Mouse (Mus musculus) CH12.LX (cell line): ENCODE measurements around the gene Hist1h4f. TPM values are rescaled to one million over a fixed set of nuclear protein-coding genes. Genes with fewer than 3 reads are reported as not detected.

Experiments used
- DNase-seq: peaks from one replicate; pipeline ENCODE4 v3.0.0-alpha.2; 2013; ENCODE audit errors: extremely low read depth
- H3K27ac ChIP-seq: 2 replicates; pipeline ENCODE4 v1.5.1; 2012; ENCODE audit warnings: low read depth, mild to moderate bottlenecking, control low read depth, moderate library complexity; ENCODE audit not compliant: insufficient read depth
- H3K27me3 ChIP-seq: replicated peaks from 2 replicates; pipeline ENCODE3; 2012; ENCODE audit warnings: inconsistent platforms
- H3K36me3 ChIP-seq, 2 experiments: replicated peaks in 1 of 2; 2 replicates each; pipeline versions ENCODE3 to v1.6.1; 2012; ENCODE audit warnings: inconsistent platforms in 1 of 2, low read length in 1 of 2, mild to moderate bottlenecking in 1 of 2, mixed read lengths in 1 of 2, moderate library complexity in 1 of 2; ENCODE audit not compliant: control insufficient read depth in 1 of 2, insufficient read depth in 1 of 2
- H3K4me1 ChIP-seq, 2 experiments: 2 replicates each; pipeline ENCODE4 v1.6.1; 2012; ENCODE audit warnings: inconsistent platforms in 1 of 2, moderate library complexity in 1 of 2; ENCODE audit not compliant: insufficient read depth in 2 of 2, control insufficient read depth in 1 of 2
- H3K4me2 ChIP-seq: 2 replicates; pipeline ENCODE4 v1.6.1; 2012; ENCODE audit warnings: low read depth, mild to moderate bottlenecking, control low read depth; ENCODE audit not compliant: poor library complexity, insufficient read depth, severe bottlenecking
- H3K4me3 ChIP-seq, 3 experiments: fragments of 150-350 bp in 1 of 3; sonication (generic) in 1 of 3; replicated peaks in 1 of 3; 2 replicates each; pipeline versions ENCODE3 to v1.5.1; 2011 to 2012; ENCODE audit warnings: low read depth in 2 of 3, low read length in 2 of 3, mild to moderate bottlenecking in 2 of 3, moderate library complexity in 2 of 3, control low read depth in 1 of 3, improper control_type of control experiment in 1 of 3, inconsistent platforms in 1 of 3, mixed read lengths in 1 of 3; ENCODE audit not compliant: poor library complexity in 1 of 3
- H3K79me2 ChIP-seq: replicated peaks from 2 replicates; pipeline ENCODE4 v1.6.1; 2012; ENCODE audit warnings: mild to moderate bottlenecking, moderate library complexity; ENCODE audit not compliant: control insufficient read depth, poor library complexity, insufficient read depth, severe bottlenecking; ENCODE audit errors: extremely low read depth
- H3K9ac ChIP-seq: 2 replicates; pipeline ENCODE4 v1.6.1; 2012; ENCODE audit warnings: low read depth, mild to moderate bottlenecking, control low read depth, moderate library complexity; ENCODE audit not compliant: insufficient read depth
- H3K9me3 ChIP-seq: replicated peaks from 2 replicates; pipeline ENCODE3; 2012; ENCODE audit warnings: low read length, inconsistent platforms, mixed read lengths
- BHLHE40 ChIP-seq: IDR thresholded peaks from 2 replicates; pipeline ENCODE4 v1.6.1; 2011; ENCODE audit warnings: mild to moderate bottlenecking, low read depth, low read length, improper control_type of control experiment
- CHD1 ChIP-seq: IDR thresholded peaks from 2 replicates; pipeline ENCODE4 v1.6.1; 2012; ENCODE audit warnings: low read depth, low read length, improper control_type of control experiment, inconsistent platforms
- CHD2 ChIP-seq: IDR thresholded peaks from 2 replicates; pipeline ENCODE4 v1.6.1; 2011; ENCODE audit warnings: low read length, improper control_type of control experiment
- CTCF ChIP-seq, 2 experiments: IDR thresholded peaks in 1 of 2; conservative IDR thresholded peaks in 1 of 2; 2 replicates each; pipeline ENCODE4 v1.5.1; 2011 to 2012; ENCODE audit warnings: low read depth in 2 of 2, low read length in 2 of 2, improper control_type of control experiment in 1 of 2, inconsistent platforms in 1 of 2, mild to moderate bottlenecking in 1 of 2, moderate library complexity in 1 of 2
- E2F4 ChIP-seq: IDR thresholded peaks from 2 replicates; pipeline ENCODE4 v1.6.1; 2011; ENCODE audit warnings: low read depth, low read length, improper control_type of control experiment; ENCODE audit not compliant: insufficient replicate concordance
- EP300 ChIP-seq: IDR thresholded peaks from 2 replicates; pipeline ENCODE4 v1.6.1; 2011; ENCODE audit warnings: low read length, improper control_type of control experiment
- ETS1 ChIP-seq: conservative IDR thresholded peaks from 2 replicates; pipeline ENCODE4 v1.6.1; 2012; ENCODE audit warnings: low read depth, mild to moderate bottlenecking, inconsistent platforms, low read length, improper control_type of control experiment, moderate library complexity
- HCFC1 ChIP-seq: IDR thresholded peaks from 2 replicates; pipeline ENCODE4 v1.6.1; 2012; ENCODE audit warnings: low read depth, mild to moderate bottlenecking, inconsistent platforms, low read length, improper control_type of control experiment
- IRF4 ChIP-seq: IDR thresholded peaks from 2 replicates; pipeline ENCODE4 v1.6.1; 2014; ENCODE audit warnings: low read depth, mild to moderate bottlenecking, inconsistent platforms, low read length, improper control_type of control experiment
- JUN ChIP-seq: IDR thresholded peaks from 2 replicates; pipeline ENCODE4 v1.6.1; 2011; ENCODE audit warnings: low read depth, mild to moderate bottlenecking, low read length, improper control_type of control experiment, moderate library complexity; ENCODE audit not compliant: insufficient read depth
- KAT2A ChIP-seq: IDR thresholded peaks from 2 replicates; pipeline ENCODE4 v1.6.1; 2012; ENCODE audit warnings: low read length, improper control_type of control experiment, inconsistent platforms; ENCODE audit not compliant: insufficient replicate concordance
- MAFK ChIP-seq: IDR thresholded peaks from 2 replicates; pipeline ENCODE4 v1.6.1; 2011; ENCODE audit warnings: low read length, improper control_type of control experiment; ENCODE audit not compliant: insufficient replicate concordance
- MAX ChIP-seq: IDR thresholded peaks from 2 replicates; pipeline ENCODE4 v1.6.1; 2011; ENCODE audit warnings: low read length, improper control_type of control experiment
- MEF2A ChIP-seq: IDR thresholded peaks from 2 replicates; pipeline ENCODE4 v1.6.1; 2014; ENCODE audit warnings: low read depth, mild to moderate bottlenecking, inconsistent platforms, low read length, improper control_type of control experiment, borderline replicate concordance
- MXI1 ChIP-seq: IDR thresholded peaks from 2 replicates; pipeline ENCODE4 v1.6.1; 2011; ENCODE audit warnings: mild to moderate bottlenecking, low read depth, low read length, improper control_type of control experiment
- MYC ChIP-seq: IDR thresholded peaks from 2 replicates; pipeline ENCODE4 v1.6.1; 2011; ENCODE audit warnings: low read depth, mild to moderate bottlenecking, improper control_type of control experiment, low read length
- NELFE ChIP-seq: IDR thresholded peaks from 2 replicates; pipeline ENCODE4 v1.6.1; 2011; ENCODE audit warnings: low read depth, low read length, improper control_type of control experiment
- NRF1 ChIP-seq: IDR thresholded peaks from 2 replicates; pipeline ENCODE4 v1.6.1; 2014; ENCODE audit warnings: low read depth, mild to moderate bottlenecking, inconsistent platforms, low read length, improper control_type of control experiment, moderate library complexity
- POLR2A ChIP-seq: IDR thresholded peaks from 2 replicates; pipeline ENCODE4 v1.6.1; 2011; ENCODE audit warnings: low read depth, mild to moderate bottlenecking, improper control_type of control experiment, low read length
- POLR2AphosphoS2 ChIP-seq: IDR thresholded peaks from 2 replicates; pipeline ENCODE4 v1.6.1; 2011; ENCODE audit warnings: low read depth, low read length, improper control_type of control experiment
- RAD21 ChIP-seq: IDR thresholded peaks from 2 replicates; pipeline ENCODE4 v1.6.1; 2011; ENCODE audit warnings: low read depth, mild to moderate bottlenecking, low read length, improper control_type of control experiment, moderate library complexity
- RCOR1 ChIP-seq: conservative IDR thresholded peaks from 2 replicates; pipeline ENCODE4 v1.6.1; 2012; ENCODE audit warnings: low read depth, mild to moderate bottlenecking, inconsistent platforms, low read length, improper control_type of control experiment
- SIN3A ChIP-seq: IDR thresholded peaks from 2 replicates; pipeline ENCODE4 v1.6.1; 2012; ENCODE audit warnings: low read length, improper control_type of control experiment, inconsistent platforms
- SMC3 ChIP-seq: IDR thresholded peaks from 2 replicates; pipeline ENCODE4 v1.6.1; 2011; ENCODE audit warnings: low read depth, low read length, improper control_type of control experiment
- TCF12 ChIP-seq: IDR thresholded peaks from 2 replicates; pipeline ENCODE4 v1.6.1; 2014; ENCODE audit warnings: low read depth, mild to moderate bottlenecking, inconsistent platforms, low read length, improper control_type of control experiment
- UBTF ChIP-seq: IDR thresholded peaks from 2 replicates; pipeline ENCODE4 v1.6.1; 2012; ENCODE audit warnings: low read depth, mild to moderate bottlenecking, inconsistent platforms, low read length, improper control_type of control experiment, moderate library complexity
- USF1 ChIP-seq: IDR thresholded peaks from 2 replicates; pipeline ENCODE4 v1.6.1; 2014; ENCODE audit warnings: low read depth, mild to moderate bottlenecking, inconsistent platforms, low read length, improper control_type of control experiment
- USF2 ChIP-seq: conservative IDR thresholded peaks from 2 replicates; pipeline ENCODE4 v1.6.1; 2011; ENCODE audit warnings: low read depth, low read length, improper control_type of control experiment
- ZKSCAN1 ChIP-seq: IDR thresholded peaks from 2 replicates; pipeline ENCODE4 v1.6.1; 2012; ENCODE audit warnings: low read depth, inconsistent platforms, low read length, improper control_type of control experiment, borderline replicate concordance
- ZNF384 ChIP-seq: IDR thresholded peaks from 2 replicates; pipeline ENCODE4 v1.6.1; 2012; ENCODE audit warnings: low read depth, low read length, improper control_type of control experiment, inconsistent platforms
- dilution Hi-C: fragments of 300-500 bp; cut with MboI; formaldehyde crosslinking; loops from 2 replicates; pipeline ENCODE4 v1.14.3; 2020; ENCODE audit warnings: low sequenced_read_pairs; ENCODE audit not compliant: extremely low pct_unique_long_range_greater_than_20kb, extremely low pct_ligation_motif_present
- in situ Hi-C: fragments of 300-500 bp; cut with MboI; formaldehyde crosslinking; loops from 3 replicates; pipeline ENCODE4 v1.14.3; 2019; ENCODE audit warnings: low sequenced_read_pairs, low pct_ligation_motif_present, low pct_unique_long_range_greater_than_20kb, mixed read lengths
- polyA plus RNA-seq: library from polyadenylated mRNA; unstranded; fragments of >175 nt; gene quantifications from 2 replicates; pipeline ENCODE4 v1.2.1, GENCODE M21; 2012; ENCODE audit warnings: low read depth; ENCODE audit not compliant: insufficient read length
- total RNA-seq, 2 experiments: library from RNA; depleted of rRNA; stranded (reverse); fragments of 300-350 nt in 1 of 2; fragments of >200 nt in 1 of 2; gene quantifications; 2 replicates each; pipeline ENCODE4 v1.2.3; 2012 to 2014

Gene Hist1h4f
- total and polyA plus RNA-seq, 3 experiments, result 9.0 to 4,902 (median 27.1) TPM

DNA sequence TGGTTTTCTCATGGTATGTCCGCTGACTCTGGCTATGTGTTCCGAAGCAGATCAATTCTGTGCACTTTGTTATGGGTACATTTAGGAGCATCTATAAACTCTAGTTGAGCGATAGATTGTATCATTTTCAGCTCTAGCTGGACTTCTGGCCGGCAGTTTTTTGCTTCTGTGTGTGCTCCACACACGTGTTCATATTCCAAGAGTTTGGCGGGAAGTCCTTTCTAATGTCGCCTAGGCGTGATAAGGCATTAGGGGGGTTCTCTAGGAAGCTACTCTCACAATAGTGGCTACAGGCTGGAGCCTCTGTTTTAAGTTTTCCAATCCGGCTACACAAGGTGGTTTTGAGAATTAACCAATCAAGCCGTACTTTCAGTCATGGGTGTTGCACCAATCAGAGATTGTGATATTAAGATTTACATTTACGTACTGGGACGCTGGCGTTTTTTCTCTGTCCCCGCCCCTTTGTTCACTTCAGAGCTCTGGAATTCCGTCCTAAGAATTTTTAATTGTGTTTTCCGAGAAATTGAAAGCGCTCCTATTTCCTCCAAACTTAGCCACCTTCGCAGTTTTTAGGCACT, 4.5 kb upstream of the Hist1h4f start (continued):
- TF ChIP-seq CHD2 (peak; percentile 90; the same call in 1 of the 2 replicates), CHD1 (peak; percentile 97; the same call in 1 of the 2 replicates), SMC3 (0 out of 2 replicates have a peak, but pooled peaks have one; percentile 15), UBTF (no peak), E2F4 (0 out of 2 replicates have a peak, but pooled peaks have one; percentile 31), TCF12 (no peak; the same call in 1 of the 2 replicates), ZNF384 (peak; percentile 82), HCFC1 (peak; percentile 53), MAFK (0 out of 2 replicates have a peak, but pooled peaks have one; percentile 49), MEF2A (peak; percentile 48; the same call in 1 of the 2 replicates), CTCF (conservative IDR thresholded peaks at IDR 0.05 in 1 of 2, IDR thresholded peaks at IDR 0.05 in 1 of 2; ENCODE audit: low read depth in 2 of 2, low read length in 2 of 2) (no peak), USF1 (no peak), EP300 (no peak), RCOR1 (peak; percentile 77; the same call in 1 of the 2 replicates), NELFE (peak; percentile 91), MYC (peak; percentile 74), IRF4 (0 out of 2 replicates have a peak, but pooled peaks have one; percentile 1), MAX (peak; percentile 80), RAD21 (no peak), ETS1 (no peak), BHLHE40 (peak; percentile 64; the same call in 1 of the 2 replicates)

DNA sequence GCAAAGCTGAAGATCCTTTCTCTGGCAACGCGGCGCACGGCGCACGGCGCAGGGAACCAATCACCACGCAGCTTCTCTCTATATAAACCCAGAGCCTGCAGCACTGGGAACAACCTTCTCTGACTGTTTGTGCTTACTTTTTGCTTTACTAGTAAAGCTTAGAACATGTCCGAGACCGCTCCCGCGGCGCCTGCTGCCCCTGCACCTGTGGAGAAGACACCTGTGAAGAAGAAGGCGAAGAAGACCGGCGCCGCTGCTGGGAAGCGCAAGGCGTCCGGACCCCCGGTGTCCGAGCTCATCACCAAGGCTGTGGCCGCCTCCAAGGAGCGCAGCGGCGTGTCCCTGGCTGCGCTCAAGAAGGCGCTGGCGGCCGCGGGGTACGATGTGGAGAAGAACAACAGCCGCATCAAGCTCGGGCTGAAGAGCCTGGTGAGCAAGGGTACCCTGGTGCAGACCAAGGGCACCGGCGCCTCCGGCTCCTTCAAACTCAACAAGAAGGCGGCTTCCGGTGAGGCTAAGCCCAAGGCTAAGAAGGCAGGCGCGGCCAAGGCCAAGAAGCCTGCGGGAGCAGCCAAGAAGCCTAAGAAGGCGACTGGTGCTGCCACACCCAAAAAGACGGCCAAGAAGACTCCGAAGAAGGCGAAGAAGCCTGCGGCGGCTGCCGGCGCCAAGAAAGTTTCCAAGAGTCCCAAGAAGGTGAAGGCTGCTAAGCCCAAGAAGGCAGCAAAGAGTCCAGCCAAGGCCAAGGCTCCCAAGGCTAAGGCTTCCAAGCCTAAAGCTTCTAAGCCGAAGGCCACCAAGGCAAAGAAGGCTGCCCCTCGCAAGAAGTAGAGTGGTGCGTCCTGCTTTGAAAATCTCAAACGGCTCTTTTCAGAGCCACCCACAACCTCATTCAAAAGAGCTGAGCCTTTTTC, 3.7 kb upstream of the Hist1h4f start:
- Histone ChIP-seq H3K36me3 (no peaks in the 10 kb centered on the region), H3K9me3 (no peaks in the 10 kb centered on the region), H3K27ac (peak overlapping the region; percentile 83), H3K9ac (peak overlapping the region; percentile 73), H3K4me1 (peaks cover 4 to 28% of the 10 kb centered on the region in 2 experiments; a peak in 3 of 4 replicates), H3K27me3 (no peaks in the 10 kb centered on the region), H3K79me2 (no peaks in the 10 kb centered on the region), H3K4me3 (peak overlapping the region; percentile 3 to 54 (median 50)), H3K4me2 (peak overlapping the region; percentile 65)
- dilution Hi-C loops (no loop called here), in situ Hi-C loops (loop anchor here (25.0 kb wide), 1 partner anchor 1818 kb away; the partner anchor contains the start of gene Hist1h4j)
- peak; percentile 92 for DNase-seq
- peak; percentile 97 for TF ChIP-seq UBTF
- TF ChIP-seq USF1, result no peak
- no peak for TF ChIP-seq RAD21
- TF ChIP-seq RCOR1, result peak; percentile 95
- 0 out of 2 replicates have a peak, but pooled peaks have one; percentile 4 for TF ChIP-seq BHLHE40
- TF ChIP-seq HCFC1, result peak; percentile 71
- TF ChIP-seq MXI1, result peak; percentile 41; the same call in 1 of the 2 replicates
- no peak for TF ChIP-seq ZNF384
- 0 out of 2 replicates have a peak, but pooled peaks have one; percentile 45 for TF ChIP-seq KAT2A
- no peak; the same call in 1 of the 2 replicates for TF ChIP-seq ZKSCAN1
- TF ChIP-seq CHD1, result peak; percentile 98
- TF ChIP-seq NRF1, result 0 out of 2 replicates have a peak, but pooled peaks have one; percentile 37
- TF ChIP-seq POLR2A, result peak; percentile 95
- no peak for TF ChIP-seq JUN
- peak; percentile 60; the same call in 1 of the 2 replicates for TF ChIP-seq IRF4
- TF ChIP-seq USF2, result peak; percentile 70
- TF ChIP-seq CTCF (conservative IDR thresholded peaks at IDR 0.05 in 1 of 2, IDR thresholded peaks at IDR 0.05 in 1 of 2; ENCODE audit: low read depth in 2 of 2, low read length in 2 of 2), result no peak
- TF ChIP-seq CHD2, result no peak; the same call in 1 of the 2 replicates
- peak; percentile 100 for TF ChIP-seq POLR2AphosphoS2
- peak; percentile 24; the same call in 1 of the 2 replicates for TF ChIP-seq ETS1
- TF ChIP-seq MAFK, result no peak; the same call in 1 of the 2 replicates
- TF ChIP-seq SIN3A, result peak; percentile 90
- TF ChIP-seq E2F4, result peak; percentile 74; the same call in 1 of the 2 replicates
